In the genomic region with DNA sequence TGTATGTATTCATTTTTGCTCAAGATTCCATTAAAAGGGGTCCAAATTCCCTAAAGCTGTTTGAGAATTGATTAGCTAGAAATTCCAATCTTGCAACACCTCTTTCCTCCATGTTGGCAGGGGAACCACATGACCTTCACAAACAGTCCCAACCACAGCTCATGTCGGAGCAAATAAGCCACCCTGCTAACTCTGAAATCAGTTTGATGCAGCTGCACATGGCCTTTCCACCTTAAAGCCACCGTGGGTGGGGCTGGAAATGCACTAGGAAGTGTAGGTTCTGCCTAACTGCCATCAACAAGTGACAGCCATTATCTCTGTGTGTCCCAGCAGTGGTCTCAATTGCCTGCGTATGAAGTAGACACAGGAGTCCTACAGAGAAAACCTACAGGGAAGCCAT, we compare ENCODE assay signal across 25 mouse cellular contexts.
A peak's percentile ranks its signal among the peaks of the same experiment; 100 is the strongest.
DNase-seq lines count a peak whose midpoint lies in the region; ATAC-seq and TF ChIP-seq lines count a peak whose summit lies in the region.
"Had no signal": no experiment of that assay in that cellular context is flagged by ENCODE, and none has a peak within 500 bp of the region (broad histone marks: within the 10 kb centered on the region; RNA-seq: fewer than 3 reads in every experiment).

No protein-coding gene starts in this region.

- TF ChIP-seq POLR2A in MEL (IDR thresholded peaks at IDR 0.05; ENCODE audit: control insufficient read depth in 1 of 2, insufficient read depth in 1 of 2, low read depth in 1 of 2, low read length in 2 of 2, poor library complexity in 1 of 2) = no peak

- no peak for TF ChIP-seq RAD21 in MEL (IDR thresholded peaks at IDR 0.05; ENCODE audit: low read depth, low read length)

- TF ChIP-seq CTCF in MEL (IDR thresholded peaks at IDR 0.05 in 2 of 3, conservative IDR thresholded peaks at IDR 0.05 in 1 of 3; ENCODE audit: control insufficient read depth in 1 of 3, insufficient read depth in 1 of 3, low read depth in 2 of 3, low read length in 3 of 3, poor library complexity in 1 of 3, severe bottlenecking in 1 of 3) = no peak

- no peak overlapping the region for H3K4me2 ChIP-seq in liver, embryonic 11.5 days
- no peak overlapping the region for H3K4me2 ChIP-seq in liver, embryonic 13.5 days
- H3K4me2 ChIP-seq: embryonic facial prominence, embryonic 13.5 days; embryonic facial prominence, embryonic 15.5 days; forebrain, embryonic 12.5 days had no signal

- whole genome bisulfite sequencing in liver, embryonic 11.5 days = 43% methylated on average over 3 of the region's 3 CpGs
- WGBS in liver, embryonic 13.5 days (ENCODE audit: insufficient replicate concordance) = 27% methylated on average over 3 of the region's 3 CpGs

- H3K79me2 ChIP-seq in MEL (ENCODE audit: control insufficient read depth, insufficient read depth, low read length, poor library complexity) = no peaks in the 10 kb centered on the region

- TF ChIP-seq EP300 in MEL (IDR thresholded peaks at IDR 0.05; ENCODE audit: low read depth in 1 of 2, low read length in 2 of 2) = no peak

- no peaks in the 10 kb centered on the region; the same call in 1 of the 2 replicates for H3K36me3 ChIP-seq in liver, embryonic 11.5 days (ENCODE audit: control insufficient read depth, insufficient read depth, low read length)
- H3K36me3 ChIP-seq in MEL (ENCODE audit: control insufficient read depth in 1 of 2, insufficient read depth in 2 of 2, low read length in 2 of 2) = no peaks in the 10 kb centered on the region
- H3K36me3 ChIP-seq in liver, embryonic 13.5 days = no peaks in the 10 kb centered on the region
- H3K36me3 ChIP-seq: embryonic facial prominence, embryonic 15.5 days; forebrain, embryonic 12.5 days had no signal

- H3K9ac ChIP-seq in liver, embryonic 11.5 days (ENCODE audit: low read depth, low read length) = no peak overlapping the region
- H3K9ac ChIP-seq in MEL (ENCODE audit: control insufficient read depth, low read depth, low read length, poor library complexity, severe bottlenecking) = no peak overlapping the region
- no peak overlapping the region for H3K9ac ChIP-seq in liver, embryonic 13.5 days
- H3K9ac ChIP-seq: embryonic facial prominence, embryonic 13.5 days; embryonic facial prominence, embryonic 15.5 days; forebrain, embryonic 12.5 days had no signal

- H3K9me3 ChIP-seq in liver, embryonic 11.5 days (ENCODE audit: control insufficient read depth, low read length) = no peaks in the 10 kb centered on the region
- H3K9me3 ChIP-seq in MEL (replicated peaks; ENCODE audit: insufficient read depth, low read length) = no peaks in the 10 kb centered on the region
- H3K9me3 ChIP-seq in liver, embryonic 13.5 days (replicated peaks) = no peaks in the 10 kb centered on the region
- H3K9me3 ChIP-seq: embryonic facial prominence, embryonic 13.5 days; embryonic facial prominence, embryonic 15.5 days; forebrain, embryonic 10.5 days; forebrain, embryonic 12.5 days had no signal

- H3K4me1 ChIP-seq in liver, embryonic 11.5 days (replicated peaks; ENCODE audit: control insufficient read depth, insufficient read depth, low read length) = no peaks in the 10 kb centered on the region
- H3K4me1 ChIP-seq in MEL (ENCODE audit: control insufficient read depth in 1 of 2, insufficient read depth in 2 of 2, low read length in 2 of 2) = no peaks in the 10 kb centered on the region
- H3K4me1 ChIP-seq in liver, embryonic 13.5 days (replicated peaks) = 0 out of 2 replicates have a peak, but pooled peaks cover 2% of the 10 kb centered on the region
- H3K4me1 ChIP-seq: embryonic facial prominence, embryonic 15.5 days; forebrain, embryonic 12.5 days had no signal

- H3K4me3 ChIP-seq in liver, embryonic 11.5 days (ENCODE audit: low read depth, low read length) = no peak overlapping the region
- no peak overlapping the region for H3K4me3 ChIP-seq in MEL (ENCODE audit: control insufficient read depth in 1 of 2, insufficient read depth in 1 of 2, low read depth in 2 of 2, low read length in 2 of 2)
- H3K4me3 ChIP-seq in liver, embryonic 13.5 days (replicated peaks) = no peak overlapping the region
- H3K4me3 ChIP-seq: embryonic facial prominence, embryonic 13.5 days; embryonic facial prominence, embryonic 15.5 days; erythroblast, embryonic 14.5 days; forebrain, embryonic 10.5 days; forebrain, embryonic 12.5 days had no signal

- peak; percentile 39; the same call in 1 of the 2 replicates for ATAC-seq in liver, embryonic 11.5 days (replicated peaks; ENCODE audit: low FRiP score)
- ATAC-seq in liver, embryonic 13.5 days (ENCODE audit: low read depth) = peak; percentile 26; the same call in 1 of the 2 replicates
- 0 out of 2 replicates have a peak, but pooled peaks have one; percentile 30 for ATAC-seq in megakaryocyte-erythroid progenitor cell, adult 5-6 weeks (replicated peaks; ENCODE audit: low FRiP score, low TSS enrichment, poor library complexity, severe bottlenecking)
- ATAC-seq: activated CD4-positive, CD25-positive, alpha-beta regulatory T cell, adult 4 months; forebrain, embryonic 14.5 days; forebrain, embryonic 16.5 days; Patski had no signal

- H3K27ac ChIP-seq in liver, embryonic 11.5 days (ENCODE audit: low read depth, low read length) = no peak overlapping the region
- H3K27ac ChIP-seq in MEL (ENCODE audit: control insufficient read depth, low read depth, low read length) = no peak overlapping the region
- H3K27ac ChIP-seq in liver, embryonic 13.5 days = no peak overlapping the region
- H3K27ac ChIP-seq: embryonic facial prominence, embryonic 13.5 days; embryonic facial prominence, embryonic 15.5 days; forebrain, embryonic 10.5 days; forebrain, embryonic 12.5 days had no signal

- no peak for DNase-seq in liver, embryonic 11.5 days (ENCODE audit: low spot score)
- no peak for DNase-seq in liver
- peak; percentile 27 for DNase-seq in MEL (ENCODE audit: low read depth, low spot score)
- DNase-seq in liver, embryonic 13.5 days = no peak
- DNase-seq in cerebellum, postnatal 14 days = no peak
- DNase-seq in right cerebral cortex, postnatal 14 days = no peak
- DNase-seq: adrenal gland, adult 8-10 months; adrenal gland, postnatal 14 days; adrenal gland, postnatal 36 days; cerebellum, adult 11-12 months; cerebellum, adult 2 months; cerebellum, adult 9-10 months; cerebellum, postnatal 10 days; cerebellum, postnatal 36 days; embryo, embryonic 11 days had no signal

- H3K27me3 ChIP-seq in liver, embryonic 11.5 days (replicated peaks; ENCODE audit: control insufficient read depth, insufficient read depth, low read length) = no peaks in the 10 kb centered on the region
- H3K27me3 ChIP-seq in MEL (ENCODE audit: control insufficient read depth in 1 of 2, insufficient read depth in 2 of 2, low read length in 2 of 2) = no peaks in the 10 kb centered on the region
- no peaks in the 10 kb centered on the region for H3K27me3 ChIP-seq in liver, embryonic 13.5 days
- H3K27me3 ChIP-seq: embryonic facial prominence, embryonic 13.5 days; embryonic facial prominence, embryonic 15.5 days; forebrain, embryonic 12.5 days; Patski had no signal

TF ChIP-seq in MEL, 35 proteins besides CTCF, POLR2A, EP300 and RAD21:
- TF ChIP-seq KAT2A (conservative IDR thresholded peaks at IDR 0.05; ENCODE audit: low read depth, low read length) (no peak), MAFK (IDR thresholded peaks at IDR 0.05; ENCODE audit: borderline replicate concordance, low read depth, low read length) (no peak), ELF1 (IDR thresholded peaks at IDR 0.05; ENCODE audit: low read depth, low read length) (no peak), TAL1 (IDR thresholded peaks at IDR 0.05; ENCODE audit: low read length) (no peak), MYC (IDR thresholded peaks at IDR 0.05; ENCODE audit: low read depth, low read length) (no peak), NELFE (IDR thresholded peaks at IDR 0.05; ENCODE audit: low read depth, low read length) (no peak), ETS1 (IDR thresholded peaks at IDR 0.05; ENCODE audit: low read depth, low read length) (no peak), USF2 (IDR thresholded peaks at IDR 0.05; ENCODE audit: borderline replicate concordance in 1 of 2, insufficient read depth in 1 of 2, low read depth in 1 of 2, low read length in 2 of 2) (no peak), MEF2A (IDR thresholded peaks at IDR 0.05; ENCODE audit: extremely low read depth, insufficient replicate concordance, low read depth, low read length, poor library complexity, severe bottlenecking) (no peak)
